Mouse (Mus musculus) midbrain, postnatal 0 days (tissue): ENCODE results near the gene Clstn2. TPM values are rescaled to one million over a fixed set of nuclear protein-coding genes. Genes with fewer than 3 reads are reported as not detected.

Source experiments
- ATAC-seq: fragments of 200-750 bp; cut with Nextera tagmentation; 2 replicates; pipeline ENCODE4 v1.8.0; 2017; ENCODE audit warnings: moderate number of reproducible peaks, mild to moderate bottlenecking, moderate TSS enrichment, moderate library complexity; ENCODE audit not compliant: low FRiP score
- DNase-seq: peaks from one replicate; pipeline ENCODE4 v3.0.0-alpha.2; 2015; ENCODE audit warnings: low spot score
- H3K27ac ChIP-seq: fragments of 300-500 bp; sonication (generic); 2 replicates; pipeline ENCODE4 v1.5.1; 2014; ENCODE audit warnings: low read depth, mild to moderate bottlenecking, low read length, mixed read lengths
- H3K27me3 ChIP-seq: fragments of 300-500 bp; sonication (generic); 2 replicates; pipeline ENCODE4 v1.6.1; 2014; ENCODE audit warnings: low read length, control low read depth, mixed read lengths; ENCODE audit not compliant: insufficient read depth
- H3K36me3 ChIP-seq: fragments of 300-500 bp; sonication (generic); 2 replicates; pipeline ENCODE4 v1.6.1; 2014; ENCODE audit warnings: low read length, control low read depth, mixed read lengths; ENCODE audit not compliant: insufficient read depth
- H3K4me1 ChIP-seq: fragments of 300-500 bp; sonication (generic); 2 replicates; pipeline ENCODE4 v1.6.1; 2014; ENCODE audit warnings: mild to moderate bottlenecking, control low read depth, antibody characterized with exemption, low read length, mixed read lengths; ENCODE audit not compliant: insufficient read depth
- H3K4me2 ChIP-seq: fragments of 300-500 bp; sonication (generic); 2 replicates; pipeline ENCODE4 v1.6.1; 2014; ENCODE audit warnings: low read depth, mild to moderate bottlenecking, low read length, mixed read lengths; ENCODE audit not compliant: poor library complexity, severe bottlenecking
- H3K4me3 ChIP-seq: fragments of 300-500 bp; sonication (generic); 2 replicates; pipeline ENCODE4 v1.5.1; 2014; ENCODE audit warnings: low read depth, mild to moderate bottlenecking, low read length, moderate library complexity
- H3K9ac ChIP-seq: fragments of 300-500 bp; sonication (generic); replicated peaks from 2 replicates; pipeline ENCODE4 v1.6.1; 2014; ENCODE audit warnings: mild to moderate bottlenecking, low read length, moderate library complexity, mixed read lengths; ENCODE audit not compliant: poor library complexity, severe bottlenecking
- H3K9me3 ChIP-seq: fragments of 300-500 bp; sonication (generic); 2 replicates; pipeline ENCODE4 v1.6.1; 2016; ENCODE audit warnings: low read length, control low read depth
- CTCF ChIP-seq: IDR thresholded peaks from 2 replicates; pipeline ENCODE4 v1.5.1; 2016; ENCODE audit warnings: antibody characterized with exemption, mild to moderate bottlenecking
- WGBS: fragments of 180-500 bp; shearing (Covaris S2); extraction: QIAGEN DNeasy Blood & Tissue Kit; methylation state at CpG from one replicate; pipeline ENCODE4 v1.1.7; 2014; 5-methylcytosine and 5-hydroxymethylcytosine counted together
- polyA plus RNA-seq: library from polyadenylated mRNA; unstranded; fragments of >200 nt; fragmentation: Nextera tagmentation; extraction: Ambion mirVana; gene quantifications from 2 replicates; pipeline ENCODE4 v1.2.1, GENCODE M21; 2015
- total RNA-seq: library from RNA; depleted of rRNA; stranded (reverse); fragments of >200 nt; gene quantifications from 2 replicates; pipeline ENCODE4 v1.2.3, GENCODE M21; 2014

Gene Clstn2
- total and polyA plus RNA-seq, 2 experiments from 2014 or later = 9.2 to 45.7 TPM

DNA sequence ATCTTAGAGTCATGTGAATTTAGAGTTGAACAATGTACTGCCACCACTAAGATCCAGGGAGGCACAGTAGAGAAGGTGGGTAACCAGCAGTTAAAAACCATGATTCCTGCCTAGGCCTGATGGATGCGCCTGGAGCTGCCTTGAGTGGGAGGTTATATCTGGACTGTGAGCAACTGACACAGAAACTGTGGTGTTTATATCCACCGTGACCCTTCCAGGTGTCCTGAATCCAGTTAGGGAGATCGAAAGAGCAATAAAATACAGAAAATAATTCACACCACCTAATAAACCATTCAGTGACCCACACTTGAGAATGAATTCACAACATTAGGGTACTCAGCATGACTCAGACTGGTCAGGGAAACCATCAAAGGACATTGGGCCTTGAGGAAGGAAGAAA lies 141.6 kb downstream of the Clstn2 start:
- H3K4me3 ChIP-seq = no peak overlapping the region
- H3K4me1 ChIP-seq = no peaks in the 10 kb centered on the region
- no peak overlapping the region for H3K4me2 ChIP-seq
- H3K9ac ChIP-seq = no peak overlapping the region
- H3K9me3 ChIP-seq = no peaks in the 10 kb centered on the region
- no peak for DNase-seq
- H3K27ac ChIP-seq = no peak overlapping the region
- WGBS = 92% methylated on average over 3 of the region's 3 CpGs
- no peak for TF ChIP-seq CTCF
- H3K27me3 ChIP-seq = no peaks in the 10 kb centered on the region
- no peak for ATAC-seq
- H3K36me3 ChIP-seq = no peaks in the 10 kb centered on the region

DNA sequence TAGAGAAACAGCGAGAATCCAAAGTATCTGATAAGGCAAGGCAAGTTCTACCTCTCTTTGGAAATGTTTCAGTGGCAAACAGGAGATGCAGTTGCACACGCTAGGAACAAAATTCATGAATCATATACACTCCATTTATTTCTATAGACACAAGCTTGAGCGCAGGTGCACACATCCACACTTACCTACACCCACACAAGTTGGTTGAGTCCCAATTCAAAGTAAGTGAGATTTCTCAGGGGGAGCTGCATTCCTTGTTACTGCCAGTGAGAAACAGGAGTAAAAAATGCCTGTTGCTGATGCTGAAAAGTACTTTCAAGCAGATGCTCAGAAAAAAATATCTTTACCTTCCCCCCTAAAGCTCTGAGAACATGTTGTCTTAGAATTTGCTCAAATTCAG lies 149.6 kb downstream of the Clstn2 start:
- Histone ChIP-seq H3K4me3 (no peak overlapping the region), H3K4me1 (no peaks in the 10 kb centered on the region), H3K9ac (no peak overlapping the region), H3K4me2 (no peak overlapping the region), H3K9me3 (no peaks in the 10 kb centered on the region), H3K36me3 (no peaks in the 10 kb centered on the region), H3K27me3 (no peaks in the 10 kb centered on the region), H3K27ac (no peak overlapping the region)
- DNase-seq (no peak), ATAC-seq (no peak)
- no peak for TF ChIP-seq CTCF
- 90% methylated on average over 3 of the region's 3 CpGs for WGBS

DNA sequence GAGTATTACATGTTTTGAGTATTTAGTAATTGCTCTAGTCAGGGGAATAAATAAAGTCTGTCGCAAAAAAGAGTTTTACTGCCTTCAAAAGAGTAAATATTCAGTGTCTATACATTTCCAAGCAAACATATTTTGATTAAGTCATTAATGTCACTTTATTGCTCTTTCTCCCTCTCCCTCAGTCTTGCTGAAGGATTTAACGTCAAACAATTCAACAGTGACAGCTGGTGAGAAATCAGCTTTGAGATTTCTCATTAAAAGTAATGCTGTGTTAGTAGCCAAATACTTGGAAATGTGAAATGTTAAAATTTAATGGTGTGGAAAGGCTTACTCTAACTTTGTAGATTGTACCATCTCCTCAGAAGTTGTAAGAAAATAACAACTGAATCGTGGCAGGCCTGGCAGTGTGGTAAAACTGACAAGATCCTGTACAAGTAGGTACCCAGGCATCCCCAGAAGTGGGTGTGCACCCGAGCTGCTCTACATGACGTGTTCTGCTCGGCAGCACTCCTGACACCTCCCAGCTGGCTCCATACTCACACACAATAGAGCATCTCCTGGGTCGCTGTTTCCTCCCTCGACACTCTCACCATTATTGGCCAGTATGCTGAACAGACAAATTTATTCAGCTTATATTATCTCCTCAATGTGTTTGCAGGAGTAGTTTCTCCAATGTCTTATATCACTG lies 165.8 kb downstream of the Clstn2 start:
- H3K27ac ChIP-seq = no peak overlapping the region
- no peaks in the 10 kb centered on the region for H3K27me3 ChIP-seq
- WGBS = 45% methylated on average over 8 of the region's 8 CpGs
- H3K4me1 ChIP-seq = no peaks in the 10 kb centered on the region
- no peak overlapping the region for H3K4me3 ChIP-seq
- DNase-seq (no peak), ATAC-seq (no peak)
- H3K9ac ChIP-seq = no peak overlapping the region
- no peak overlapping the region for H3K4me2 ChIP-seq
- no peak for TF ChIP-seq CTCF
- no peaks in the 10 kb centered on the region for H3K36me3 ChIP-seq
- H3K9me3 ChIP-seq = no peaks in the 10 kb centered on the region

DNA sequence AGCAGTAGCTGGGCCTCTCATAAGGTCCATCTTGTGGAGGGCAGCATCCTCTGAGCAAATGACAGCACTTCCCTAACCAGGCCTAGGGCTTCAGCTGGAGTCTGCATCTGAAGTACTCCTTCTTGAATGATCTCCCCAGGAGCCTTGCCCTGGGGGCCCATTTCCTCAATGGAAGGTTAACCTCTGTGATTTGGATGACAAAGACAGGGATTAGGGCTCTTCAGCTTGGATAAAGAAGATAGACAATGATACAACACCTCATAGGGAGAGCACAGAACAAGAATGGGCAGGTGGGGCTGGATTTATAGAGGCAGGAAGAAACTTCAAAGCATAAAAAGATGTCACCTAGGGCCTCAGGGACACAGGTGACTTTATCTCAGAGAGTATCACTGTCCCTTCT lies 180.1 kb downstream of the Clstn2 start:
- no peak for TF ChIP-seq CTCF
- Histone ChIP-seq H3K27ac (no peak overlapping the region), H3K36me3 (no peaks in the 10 kb centered on the region), H3K27me3 (no peaks in the 10 kb centered on the region), H3K4me2 (no peak overlapping the region), H3K9ac (no peak overlapping the region), H3K4me3 (no peak overlapping the region), H3K9me3 (no peaks in the 10 kb centered on the region), H3K4me1 (no peaks in the 10 kb centered on the region)
- DNase-seq (no peak), ATAC-seq (no peak)

DNA sequence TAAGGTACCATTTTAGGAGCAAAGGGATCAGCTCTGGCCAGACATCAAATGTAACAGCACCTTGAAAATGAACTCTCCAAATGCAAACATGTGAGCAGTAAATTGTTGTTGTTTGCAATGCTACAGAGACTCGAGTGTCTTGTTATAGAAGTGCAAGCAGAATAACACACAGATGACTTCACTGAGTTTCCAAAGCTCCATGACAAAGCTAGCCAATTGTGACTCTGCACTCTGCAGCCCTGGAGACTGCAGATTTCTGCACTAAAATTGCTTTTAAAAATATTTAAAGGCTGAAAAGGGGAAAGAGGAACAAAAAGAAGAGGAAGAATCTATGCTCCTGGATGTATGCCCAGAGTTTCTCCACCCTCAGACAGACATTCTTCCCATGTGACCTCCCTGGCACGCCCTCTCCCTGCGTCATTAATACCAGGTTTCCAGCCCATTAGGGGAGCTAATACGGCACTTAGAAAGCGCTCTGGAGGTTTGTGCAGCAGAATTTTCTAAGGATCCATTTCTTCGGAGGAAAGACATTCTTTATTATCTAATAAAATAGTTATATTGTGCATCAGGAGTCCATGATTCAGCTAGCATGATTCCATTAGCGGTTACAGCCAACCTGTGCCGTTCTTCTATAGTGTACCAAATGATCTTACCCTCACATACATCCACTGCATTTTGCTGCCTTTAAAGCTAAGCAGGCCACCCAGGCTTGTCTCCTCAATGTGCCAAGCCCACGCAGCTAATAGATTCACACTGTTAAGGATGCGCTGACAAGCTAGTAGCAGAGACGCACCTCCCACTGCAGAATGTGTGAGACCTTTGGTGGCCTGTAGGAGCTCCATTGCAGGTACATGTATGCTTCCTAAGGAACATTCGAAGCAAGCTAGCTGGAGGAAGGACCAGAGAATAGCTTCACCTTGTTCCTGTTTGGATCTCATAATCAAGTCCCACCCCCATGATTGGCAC lies 184.8 kb downstream of the Clstn2 start:
- no peak overlapping the region for H3K27ac ChIP-seq
- no peak overlapping the region for H3K4me3 ChIP-seq
- DNase-seq (peak; percentile 42), ATAC-seq (no peak)
- no peak overlapping the region for H3K9ac ChIP-seq
- no peaks in the 10 kb centered on the region for H3K36me3 ChIP-seq
- WGBS = 72% methylated on average over 12 of the region's 12 CpGs
- H3K9me3 ChIP-seq = 0 out of 2 replicates have a peak, but pooled peaks cover 4% of the 10 kb centered on the region
- H3K4me1 ChIP-seq = no peaks in the 10 kb centered on the region
- no peaks in the 10 kb centered on the region for H3K27me3 ChIP-seq
- TF ChIP-seq CTCF = no peak
- no peak overlapping the region for H3K4me2 ChIP-seq

DNA sequence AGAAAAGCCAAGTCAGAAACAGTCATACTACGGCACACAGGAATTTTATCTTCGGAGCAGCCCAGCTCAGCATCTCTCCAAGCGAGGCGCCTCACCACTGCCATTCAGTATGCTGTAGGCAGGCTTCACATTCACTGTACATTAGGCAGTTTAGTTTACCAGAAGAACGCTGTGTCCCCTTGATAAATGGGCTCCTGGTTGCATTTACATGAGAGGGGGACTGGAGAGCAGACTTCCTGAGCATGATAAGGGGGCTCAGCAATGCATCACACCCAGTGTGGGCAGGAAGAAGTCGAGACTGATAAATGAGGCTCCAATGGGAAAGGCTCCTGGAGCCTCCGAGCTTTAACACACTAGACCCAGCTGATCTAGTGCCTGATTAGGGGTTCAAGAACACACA lies 190.9 kb downstream of the Clstn2 start:
- whole genome bisulfite sequencing = 94% methylated on average over 7 of the region's 7 CpGs
- no peaks in the 10 kb centered on the region for H3K27me3 ChIP-seq
- no peak overlapping the region for H3K9ac ChIP-seq
- H3K27ac ChIP-seq = no peak overlapping the region
- H3K4me3 ChIP-seq = no peak overlapping the region
- DNase-seq (no peak), ATAC-seq (no peak)
- H3K9me3 ChIP-seq = 0 out of 2 replicates have a peak, but pooled peaks cover 4% of the 10 kb centered on the region
- no peaks in the 10 kb centered on the region for H3K36me3 ChIP-seq
- no peaks in the 10 kb centered on the region for H3K4me1 ChIP-seq
- TF ChIP-seq CTCF = no peak
- H3K4me2 ChIP-seq = no peak overlapping the region
